Mouse (Mus musculus): ENCODE results near the gene Cacng7. TPM values are rescaled to one million over a fixed set of nuclear protein-coding genes. Genes with fewer than 3 reads are reported as not detected.
A peak's percentile ranks its signal among the peaks of the same experiment; 100 is the strongest.

Cacng7 gene
- polyA plus RNA-seq, 1 experiment from 2014 or later = 0.51 TPM

- 44% methylated on average over 4 of the region's 4 CpGs for WGBS
- H3K27ac ChIP-seq (replicated peaks) = no peak overlapping the region
- no peaks in the 10 kb centered on the region for H3K36me3 ChIP-seq
- no peak for ATAC-seq (ENCODE audit: extremely low read depth, insufficient number of reproducible peaks, low FRiP score, low TSS enrichment)
- H3K9ac ChIP-seq = no peak overlapping the region
- no peak overlapping the region for H3K4me2 ChIP-seq
- no peak overlapping the region for H3K4me3 ChIP-seq
- 0 out of 2 replicates have a peak, but pooled peaks cover 3% of the 10 kb centered on the region for H3K9me3 ChIP-seq
- no peaks in the 10 kb centered on the region for H3K27me3 ChIP-seq (replicated peaks)
- no peaks in the 10 kb centered on the region for H3K4me1 ChIP-seq
These were observed 44.1 kb downstream of the Cacng7 start for GRCm38 (mm10) chr7:3376831-3377230.

- no peak for ATAC-seq (ENCODE audit: extremely low read depth, insufficient number of reproducible peaks, low FRiP score, low TSS enrichment)
- no peaks in the 10 kb centered on the region for H3K4me1 ChIP-seq
- no peaks in the 10 kb centered on the region for H3K27me3 ChIP-seq (replicated peaks)
- no peak overlapping the region for H3K4me3 ChIP-seq
- 69% methylated on average over 9 of the region's 9 CpGs for WGBS
- H3K9me3 ChIP-seq = no peaks in the 10 kb centered on the region
- H3K36me3 ChIP-seq = no peaks in the 10 kb centered on the region
- no peak overlapping the region for H3K9ac ChIP-seq
- H3K4me2 ChIP-seq = no peak overlapping the region
- H3K27ac ChIP-seq (replicated peaks) = no peak overlapping the region
These were observed 49.4 kb downstream of the Cacng7 start for GRCm38 (mm10) chr7:3382123-3382522.

GRCm38 (mm10) chr7:3384807-3385319, 52.1 kb downstream of the Cacng7 start:
- H3K4me1 ChIP-seq = peaks cover 7% of the 10 kb centered on the region; the same call in 1 of the 2 replicates
- ATAC-seq (ENCODE audit: extremely low read depth, insufficient number of reproducible peaks, low FRiP score, low TSS enrichment) = no peak
- no peaks in the 10 kb centered on the region for H3K9me3 ChIP-seq
- no peak overlapping the region for H3K27ac ChIP-seq (replicated peaks)
- no peak overlapping the region for H3K4me2 ChIP-seq
- H3K27me3 ChIP-seq (replicated peaks) = no peaks in the 10 kb centered on the region
- 74% methylated on average over 5 of the region's 5 CpGs for WGBS
- no peaks in the 10 kb centered on the region for H3K36me3 ChIP-seq
- H3K9ac ChIP-seq = no peak overlapping the region
- H3K4me3 ChIP-seq = no peak overlapping the region

- Histone ChIP-seq H3K9ac (no peak overlapping the region), H3K27ac (replicated peaks) (no peak overlapping the region), H3K36me3 (no peaks in the 10 kb centered on the region), H3K27me3 (replicated peaks) (0 out of 2 replicates have a peak, but pooled peaks cover 2% of the 10 kb centered on the region), H3K4me3 (no peak overlapping the region), H3K4me1 (peaks cover 13% of the 10 kb centered on the region), H3K4me2 (no peak overlapping the region), H3K9me3 (no peaks in the 10 kb centered on the region)
- no peak for ATAC-seq (ENCODE audit: extremely low read depth, insufficient number of reproducible peaks, low FRiP score, low TSS enrichment)
- 76% methylated on average over 6 of the region's 6 CpGs for WGBS
These were observed 53.4 kb downstream of the Cacng7 start for GRCm38 (mm10) chr7:3386036-3386730.

GRCm38 (mm10) chr7:3387761-3388160, 55.0 kb downstream of the Cacng7 start:
- 80% methylated on average over 18 of the region's 18 CpGs for WGBS
- no peak overlapping the region for H3K4me3 ChIP-seq
- peaks cover 21% of the 10 kb centered on the region for H3K4me1 ChIP-seq
- no peaks in the 10 kb centered on the region for H3K36me3 ChIP-seq
- H3K27me3 ChIP-seq (replicated peaks) = peaks cover 9% of the 10 kb centered on the region; the same call in 1 of the 2 replicates
- no peak overlapping the region for H3K9ac ChIP-seq
- ATAC-seq (ENCODE audit: extremely low read depth, insufficient number of reproducible peaks, low FRiP score, low TSS enrichment) = no peak
- H3K9me3 ChIP-seq = no peaks in the 10 kb centered on the region
- no peak overlapping the region for H3K27ac ChIP-seq (replicated peaks)
- H3K4me2 ChIP-seq = no peak overlapping the region

- peaks cover 9% of the 10 kb centered on the region; the same call in 1 of the 2 replicates for H3K27me3 ChIP-seq (replicated peaks)
- ATAC-seq (ENCODE audit: extremely low read depth, insufficient number of reproducible peaks, low FRiP score, low TSS enrichment) = no peak
- no peak overlapping the region for H3K27ac ChIP-seq (replicated peaks)
- H3K9me3 ChIP-seq = no peaks in the 10 kb centered on the region
- H3K4me3 ChIP-seq = no peak overlapping the region
- no peak overlapping the region for H3K9ac ChIP-seq
- peaks cover 21% of the 10 kb centered on the region for H3K4me1 ChIP-seq
- H3K36me3 ChIP-seq = no peaks in the 10 kb centered on the region
- H3K4me2 ChIP-seq = 0 out of 2 replicates have a peak overlapping the region, but pooled peaks have one; percentile 62
- WGBS = 42% methylated on average over 6 of the region's 6 CpGs
These were observed 56.1 kb downstream of the Cacng7 start for GRCm38 (mm10) chr7:3388885-3389284.

GRCm38 (mm10) chr7:3389444-3390412, 57.0 kb downstream of the Cacng7 start:
- under 1% methylated on average over 16 of the region's 17 CpGs for WGBS
- no peak for ATAC-seq (ENCODE audit: extremely low read depth, insufficient number of reproducible peaks, low FRiP score, low TSS enrichment)
- Histone ChIP-seq H3K27ac (replicated peaks) (no peak overlapping the region), H3K4me1 (peaks cover 21% of the 10 kb centered on the region), H3K9me3 (no peaks in the 10 kb centered on the region), H3K4me2 (peak overlapping the region; percentile 62), H3K27me3 (replicated peaks) (peaks cover 9% of the 10 kb centered on the region; the same call in 1 of the 2 replicates), H3K4me3 (peak overlapping the region; percentile 42), H3K36me3 (no peaks in the 10 kb centered on the region; the same call in 1 of the 2 replicates), H3K9ac (0 out of 2 replicates have a peak overlapping the region, but pooled peaks have one; percentile 7)

- Histone ChIP-seq H3K4me2 (peak within 1 kb of the TSS; percentile 62), H3K9me3 (no peaks in the 10 kb centered on the region), H3K4me1 (peaks cover 21% of the 10 kb centered on the region), H3K36me3 (no peaks in the 10 kb centered on the region; the same call in 1 of the 2 replicates), H3K27ac (replicated peaks) (no peak within 1 kb of the TSS), H3K9ac (peak within 1 kb of the TSS; percentile 50; the same call in 1 of the 2 replicates), H3K27me3 (replicated peaks) (peaks cover 9% of the 10 kb centered on the region; the same call in 1 of the 2 replicates), H3K4me3 (peak within 1 kb of the TSS; percentile 42)
- no peak for ATAC-seq (ENCODE audit: extremely low read depth, insufficient number of reproducible peaks, low FRiP score, low TSS enrichment)
- WGBS = 0% methylated on average over 7 of the region's 7 CpGs
These were observed 57.8 kb downstream of the Cacng7 start, which contains the start of gene Cacng8 for GRCm38 (mm10) chr7:3390413-3391080. TSS of gene Cacng8 (plus strand) at chr7:3390683.

GRCm38 (mm10) chr7:3391081-3391451, 58.3 kb downstream of the Cacng7 start:
- Histone ChIP-seq H3K9ac (0 out of 2 replicates have a peak overlapping the region, but pooled peaks have one; percentile 50), H3K36me3 (no peaks in the 10 kb centered on the region; the same call in 1 of the 2 replicates), H3K9me3 (no peaks in the 10 kb centered on the region), H3K27me3 (replicated peaks) (peaks cover 9% of the 10 kb centered on the region; the same call in 1 of the 2 replicates), H3K27ac (replicated peaks) (no peak overlapping the region), H3K4me1 (peaks cover 21% of the 10 kb centered on the region), H3K4me3 (peak overlapping the region; percentile 42), H3K4me2 (peak overlapping the region; percentile 62)
- no peak for ATAC-seq (ENCODE audit: extremely low read depth, insufficient number of reproducible peaks, low FRiP score, low TSS enrichment)
- 3% methylated on average over 12 of the region's 12 CpGs for WGBS

- Histone ChIP-seq H3K27me3 (replicated peaks) (peaks cover 9% of the 10 kb centered on the region; the same call in 1 of the 2 replicates), H3K27ac (replicated peaks) (no peak overlapping the region), H3K36me3 (no peaks in the 10 kb centered on the region; the same call in 1 of the 2 replicates), H3K9ac (no peak overlapping the region), H3K4me2 (no peak overlapping the region), H3K9me3 (no peaks in the 10 kb centered on the region), H3K4me1 (peaks cover 21% of the 10 kb centered on the region), H3K4me3 (no peak overlapping the region)
- no peak for ATAC-seq (ENCODE audit: extremely low read depth, insufficient number of reproducible peaks, low FRiP score, low TSS enrichment)
- 22% methylated on average over 4 of the region's 4 CpGs for WGBS
These were observed 59.1 kb downstream of the Cacng7 start for GRCm38 (mm10) chr7:3391809-3392208.

Data from heart, embryonic 13.5 days (tissue).